Mouse (Mus musculus): Measurements from ENCODE around the gene Ston2.

GRCm38 (mm10) chr12:91645361-91646123 lies 142.6 kb downstream of the Ston2 start:
- TF ChIP-seq CTCF (IDR thresholded peaks at IDR 0.05; ENCODE audit: low read depth) (no peak), EP300 (IDR thresholded peaks at IDR 0.05; ENCODE audit: low read depth) (no peak)
